Comparison of ENCODE assay signal across 9 mouse cellular contexts in the genomic region with DNA sequence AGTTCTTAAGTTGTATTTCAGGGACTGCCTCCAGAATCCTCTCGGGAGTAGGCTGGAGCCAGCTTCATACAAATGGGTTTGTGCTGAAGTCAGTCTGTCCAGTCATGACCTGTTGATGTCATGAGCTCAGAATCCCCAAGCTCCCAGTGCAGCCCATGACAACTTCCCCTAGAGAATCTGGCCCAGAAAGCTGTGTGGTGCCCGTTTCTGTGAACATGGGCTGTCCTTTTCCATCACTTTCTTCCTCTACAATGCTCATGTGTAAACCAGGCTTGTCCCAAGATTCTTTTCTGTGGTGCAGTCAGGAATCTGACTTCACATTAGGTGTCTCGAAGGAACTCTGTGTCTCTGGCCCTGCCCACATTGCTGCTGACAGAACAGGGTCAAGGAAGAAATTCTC. TPM values are rescaled to one million over a fixed set of nuclear protein-coding genes. Genes with fewer than 3 reads are reported as not detected.
DNase-seq lines count a peak whose midpoint lies in the region; ATAC-seq and TF ChIP-seq lines count a peak whose summit lies in the region.
"Had no signal": no experiment of that assay in that cellular context is flagged by ENCODE, and none has a peak within 500 bp of the region (broad histone marks: within the 10 kb centered on the region; RNA-seq: fewer than 3 reads in every experiment).

No protein-coding gene starts in this region.

- no peak overlapping the region for H3K4me3 ChIP-seq in stomach, postnatal 0 days (ENCODE audit: low read depth, low read length)
- H3K4me3 ChIP-seq in midbrain, embryonic 15.5 days: no peak overlapping the region

- peak; percentile 32 for DNase-seq in testis, postnatal 14 days (ENCODE audit: low spot score)
- DNase-seq in testis, postnatal 10 days (ENCODE audit: low spot score): no peak
- DNase-seq in gastrocnemius, postnatal 25 days: peak; percentile 75
- DNase-seq in kidney, adult 9 months: peak; percentile 37
- DNase-seq in stomach, postnatal 0 days (ENCODE audit: low spot score): no peak
- no peak for DNase-seq in left cerebral cortex, adult 11 months (ENCODE audit: low spot score)
- no peak for DNase-seq in right cerebral cortex, postnatal 10 days (ENCODE audit: low spot score in 2 of 2)
- DNase-seq: left cerebral cortex, postnatal 4 days had no signal

- H3K9me3 ChIP-seq in stomach, postnatal 0 days (ENCODE audit: control insufficient read depth, low read length): no peaks in the 10 kb centered on the region
- no peaks in the 10 kb centered on the region for H3K9me3 ChIP-seq in midbrain, embryonic 15.5 days

- no peak for TF ChIP-seq CTCF in stomach, postnatal 0 days (IDR thresholded peaks at IDR 0.05; ENCODE audit: low read depth)

- 12% methylated on average over 3 of the region's 3 CpGs for WGBS in stomach, postnatal 0 days
- WGBS in midbrain, embryonic 15.5 days: 57% methylated on average over 3 of the region's 3 CpGs

- no peak for ATAC-seq in stomach, postnatal 0 days (ENCODE audit: low FRiP score, low TSS enrichment)
- ATAC-seq in midbrain, embryonic 15.5 days (replicated peaks): no peak

- H3K36me3 ChIP-seq in stomach, postnatal 0 days (ENCODE audit: control insufficient read depth, insufficient read depth, low read length): no peaks in the 10 kb centered on the region
- H3K36me3 ChIP-seq in midbrain, embryonic 15.5 days (replicated peaks): no peaks in the 10 kb centered on the region

- H3K27me3 ChIP-seq in stomach, postnatal 0 days (ENCODE audit: control insufficient read depth, insufficient read depth, low read length): no peaks in the 10 kb centered on the region
- H3K27me3 ChIP-seq in midbrain, embryonic 15.5 days (replicated peaks): no peaks in the 10 kb centered on the region

- H3K4me2 ChIP-seq in stomach, postnatal 0 days (replicated peaks; ENCODE audit: low read depth): no peak overlapping the region
- H3K4me2 ChIP-seq in midbrain, embryonic 15.5 days: no peak overlapping the region

- H3K27ac ChIP-seq in stomach, postnatal 0 days (replicated peaks): 0 out of 2 replicates have a peak overlapping the region, but pooled peaks have one; percentile 30
- H3K27ac ChIP-seq in midbrain, embryonic 15.5 days: no peak overlapping the region

- peaks cover 3% of the 10 kb centered on the region; the same call in 1 of the 2 replicates for H3K4me1 ChIP-seq in stomach, postnatal 0 days (replicated peaks; ENCODE audit: control insufficient read depth, insufficient read depth)
- no peaks in the 10 kb centered on the region for H3K4me1 ChIP-seq in midbrain, embryonic 15.5 days

- H3K9ac ChIP-seq in stomach, postnatal 0 days (ENCODE audit: low read length): no peak overlapping the region
- no peak overlapping the region for H3K9ac ChIP-seq in midbrain, embryonic 15.5 days

- TF ChIP-seq EP300 in stomach, postnatal 0 days (optimal IDR thresholded peaks at IDR 0.05): no peak

RNA-seq across cellular contexts. Expression of a gene that starts 10.0 kb away (rescaled TPM):
- 10 to 100 TPM; 20.2 to 20.5 TPM for total RNA-seq in gastrocnemius, postnatal 25 days (2021)
- polyA plus RNA-seq in stomach, postnatal 0 days (2015; fragmentation: Nextera tagmentation; extraction: Ambion mirVana): 83.6 and 91.4 TPM in 2 replicates
- 30.5 and 34.9 TPM in 2 replicates for polyA plus RNA-seq in midbrain, embryonic 15.5 days (2015; fragmentation: Nextera tagmentation; extraction: Ambion mirVana)

Comparison
In these comparisons a context has a peak if more than half of its experiments do, and no peak if none do; other contexts are left out.
1. DNase-seq: peak in testis, postnatal 14 days (single experiment), gastrocnemius, postnatal 25 days (single experiment) and kidney, adult 9 months (single experiment); none in testis, postnatal 10 days (single experiment), stomach, postnatal 0 days (single experiment), left cerebral cortex, adult 11 months (single experiment) and right cerebral cortex, postnatal 10 days (0 of 2).